Mouse (Mus musculus) midbrain, postnatal 0 days (tissue): Measurements from ENCODE around the gene Tmem135. TPM values are rescaled to one million over a fixed set of nuclear protein-coding genes. Genes with fewer than 3 reads are reported as not detected.

ENCODE experiments used
- ATAC-seq: fragments of 200-750 bp; cut with Nextera tagmentation; 2 replicates; pipeline ENCODE4 v1.8.0; 2017; ENCODE audit warnings: moderate number of reproducible peaks, mild to moderate bottlenecking, moderate TSS enrichment, moderate library complexity; ENCODE audit not compliant: low FRiP score
- DNase-seq: peaks from one replicate; pipeline ENCODE4 v3.0.0-alpha.2; 2015; ENCODE audit warnings: low spot score
- H3K27ac ChIP-seq: fragments of 300-500 bp; sonication (generic); 2 replicates; pipeline ENCODE4 v1.5.1; 2014; ENCODE audit warnings: low read depth, mild to moderate bottlenecking, low read length, mixed read lengths
- H3K27me3 ChIP-seq: fragments of 300-500 bp; sonication (generic); 2 replicates; pipeline ENCODE4 v1.6.1; 2014; ENCODE audit warnings: low read length, control low read depth, mixed read lengths; ENCODE audit not compliant: insufficient read depth
- H3K36me3 ChIP-seq: fragments of 300-500 bp; sonication (generic); 2 replicates; pipeline ENCODE4 v1.6.1; 2014; ENCODE audit warnings: low read length, control low read depth, mixed read lengths; ENCODE audit not compliant: insufficient read depth
- H3K4me1 ChIP-seq: fragments of 300-500 bp; sonication (generic); 2 replicates; pipeline ENCODE4 v1.6.1; 2014; ENCODE audit warnings: mild to moderate bottlenecking, control low read depth, antibody characterized with exemption, low read length, mixed read lengths; ENCODE audit not compliant: insufficient read depth
- H3K4me2 ChIP-seq: fragments of 300-500 bp; sonication (generic); 2 replicates; pipeline ENCODE4 v1.6.1; 2014; ENCODE audit warnings: low read depth, mild to moderate bottlenecking, low read length, mixed read lengths; ENCODE audit not compliant: poor library complexity, severe bottlenecking
- H3K4me3 ChIP-seq: fragments of 300-500 bp; sonication (generic); 2 replicates; pipeline ENCODE4 v1.5.1; 2014; ENCODE audit warnings: low read depth, mild to moderate bottlenecking, low read length, moderate library complexity
- H3K9ac ChIP-seq: fragments of 300-500 bp; sonication (generic); replicated peaks from 2 replicates; pipeline ENCODE4 v1.6.1; 2014; ENCODE audit warnings: mild to moderate bottlenecking, low read length, moderate library complexity, mixed read lengths; ENCODE audit not compliant: poor library complexity, severe bottlenecking
- H3K9me3 ChIP-seq: fragments of 300-500 bp; sonication (generic); 2 replicates; pipeline ENCODE4 v1.6.1; 2016; ENCODE audit warnings: low read length, control low read depth
- CTCF ChIP-seq: IDR thresholded peaks from 2 replicates; pipeline ENCODE4 v1.5.1; 2016; ENCODE audit warnings: antibody characterized with exemption, mild to moderate bottlenecking
- WGBS: fragments of 180-500 bp; shearing (Covaris S2); extraction: QIAGEN DNeasy Blood & Tissue Kit; methylation state at CpG from one replicate; pipeline ENCODE4 v1.1.7; 2014; 5-methylcytosine and 5-hydroxymethylcytosine counted together
- polyA plus RNA-seq: library from polyadenylated mRNA; unstranded; fragments of >200 nt; fragmentation: Nextera tagmentation; extraction: Ambion mirVana; gene quantifications from 2 replicates; pipeline ENCODE4 v1.2.1, GENCODE M21; 2015
- total RNA-seq: library from RNA; depleted of rRNA; stranded (reverse); fragments of >200 nt; gene quantifications from 2 replicates; pipeline ENCODE4 v1.2.3, GENCODE M21; 2014

Gene Tmem135
- total and polyA plus RNA-seq, 2 experiments from 2014 or later: 33.5 to 35.7 TPM

DNA sequence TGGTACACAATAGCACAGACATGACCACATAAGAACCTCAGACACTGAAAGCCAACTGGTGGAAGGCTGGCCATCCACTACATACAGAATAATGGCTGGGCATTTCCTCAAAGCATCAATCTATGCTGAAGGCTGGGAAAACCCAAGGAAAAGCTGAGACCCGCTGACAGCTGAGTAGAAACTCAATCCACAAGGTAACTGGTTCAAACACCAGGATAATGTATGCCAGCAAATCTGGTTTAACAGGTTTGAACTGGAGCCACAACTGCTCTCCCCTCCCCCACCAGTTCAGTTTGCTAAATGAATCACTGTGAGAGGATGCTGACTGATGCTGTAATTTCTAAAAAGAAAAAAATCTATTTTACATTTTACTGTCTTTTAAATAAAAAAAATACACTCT, 222.7 kb downstream of the Tmem135 start:
- Histone ChIP-seq H3K9me3 (no peaks in the 10 kb centered on the region), H3K27me3 (no peaks in the 10 kb centered on the region), H3K4me1 (no peaks in the 10 kb centered on the region), H3K4me2 (no peak overlapping the region), H3K4me3 (no peak overlapping the region), H3K36me3 (no peaks in the 10 kb centered on the region), H3K27ac (no peak overlapping the region), H3K9ac (no peak overlapping the region)
- DNase-seq: no peak
- no peak for ATAC-seq
- TF ChIP-seq CTCF: no peak
- 69% methylated on average over 1 of the region's 1 CpGs for WGBS

GRCm38 (mm10) chr7:89178601-89179000, 225.4 kb downstream of the Tmem135 start:
- Histone ChIP-seq H3K36me3 (no peaks in the 10 kb centered on the region), H3K4me2 (no peak overlapping the region), H3K9me3 (no peaks in the 10 kb centered on the region), H3K9ac (no peak overlapping the region), H3K27me3 (no peaks in the 10 kb centered on the region), H3K27ac (no peak overlapping the region), H3K4me3 (no peak overlapping the region), H3K4me1 (no peaks in the 10 kb centered on the region)
- DNase-seq: peak; percentile 11
- ATAC-seq: no peak
- TF ChIP-seq CTCF: no peak
- 75% methylated on average over 2 of the region's 2 CpGs for WGBS

DNA sequence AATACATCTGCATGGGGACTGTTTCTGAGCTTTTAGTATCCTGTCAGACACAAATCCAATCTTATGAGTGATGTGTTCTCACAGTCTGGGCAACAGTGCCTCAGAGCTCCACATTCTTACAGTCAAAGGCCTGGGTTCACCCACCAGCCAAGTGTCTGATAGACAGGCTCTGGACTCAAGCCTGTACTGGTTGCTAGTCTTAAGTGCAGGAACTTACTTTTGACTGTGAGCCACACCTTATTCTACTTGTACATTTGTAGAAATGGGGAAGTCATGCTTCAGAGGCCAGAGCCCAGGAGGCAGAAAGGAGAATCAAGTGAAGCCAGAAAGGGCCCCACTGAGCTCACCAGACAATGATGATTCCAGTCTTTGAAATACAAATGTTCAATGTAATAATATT, 226.1 kb downstream of the Tmem135 start:
- ATAC-seq (no peak), DNase-seq (no peak)
- Histone ChIP-seq H3K9me3 (no peaks in the 10 kb centered on the region), H3K4me3 (no peak overlapping the region), H3K4me1 (no peaks in the 10 kb centered on the region), H3K27ac (no peak overlapping the region), H3K27me3 (no peaks in the 10 kb centered on the region), H3K36me3 (no peaks in the 10 kb centered on the region), H3K9ac (no peak overlapping the region), H3K4me2 (no peak overlapping the region)
- TF ChIP-seq CTCF: no peak

- no peak overlapping the region for H3K9ac ChIP-seq
- no peaks in the 10 kb centered on the region for H3K4me1 ChIP-seq
- no peak overlapping the region for H3K4me3 ChIP-seq
- H3K27me3 ChIP-seq: no peaks in the 10 kb centered on the region
- WGBS: 88% methylated on average over 4 of the region's 4 CpGs
- no peak for TF ChIP-seq CTCF
- H3K36me3 ChIP-seq: no peaks in the 10 kb centered on the region
- H3K9me3 ChIP-seq: no peaks in the 10 kb centered on the region
- DNase-seq (no peak), ATAC-seq (no peak)
- no peak overlapping the region for H3K27ac ChIP-seq
- H3K4me2 ChIP-seq: no peak overlapping the region
Observed at GRCm38 (mm10) chr7:89174430-89174829, 229.6 kb downstream of the Tmem135 start.

GRCm38 (mm10) chr7:89173018-89173417, 231.0 kb downstream of the Tmem135 start:
- Histone ChIP-seq H3K4me2 (no peak overlapping the region), H3K36me3 (no peaks in the 10 kb centered on the region), H3K4me1 (no peaks in the 10 kb centered on the region), H3K27ac (no peak overlapping the region), H3K4me3 (no peak overlapping the region), H3K27me3 (no peaks in the 10 kb centered on the region), H3K9me3 (no peaks in the 10 kb centered on the region), H3K9ac (no peak overlapping the region)
- 79% methylated on average over 1 of the region's 1 CpGs for WGBS
- ATAC-seq (no peak), DNase-seq (no peak)
- TF ChIP-seq CTCF: no peak

- DNase-seq: no peak
- WGBS: 93% methylated on average over 4 of the region's 4 CpGs
- TF ChIP-seq CTCF: no peak
Observed at GRCm38 (mm10) chr7:89171790-89172467, 232.1 kb downstream of the Tmem135 start.

More at GRCm38 (mm10) chr7:89171790-89172467, 232.1 kb downstream of the Tmem135 start:
- H3K9me3 ChIP-seq: no peaks in the 10 kb centered on the region
- no peak overlapping the region for H3K27ac ChIP-seq
- no peaks in the 10 kb centered on the region for H3K4me1 ChIP-seq
- no peak overlapping the region for H3K4me3 ChIP-seq
- H3K36me3 ChIP-seq: no peaks in the 10 kb centered on the region
- H3K9ac ChIP-seq: no peak overlapping the region
- no peak overlapping the region for H3K4me2 ChIP-seq
- no peak for ATAC-seq
- no peaks in the 10 kb centered on the region for H3K27me3 ChIP-seq
